Comparison of ENCODE assay signal across 9 mouse cellular contexts in the genomic region with DNA sequence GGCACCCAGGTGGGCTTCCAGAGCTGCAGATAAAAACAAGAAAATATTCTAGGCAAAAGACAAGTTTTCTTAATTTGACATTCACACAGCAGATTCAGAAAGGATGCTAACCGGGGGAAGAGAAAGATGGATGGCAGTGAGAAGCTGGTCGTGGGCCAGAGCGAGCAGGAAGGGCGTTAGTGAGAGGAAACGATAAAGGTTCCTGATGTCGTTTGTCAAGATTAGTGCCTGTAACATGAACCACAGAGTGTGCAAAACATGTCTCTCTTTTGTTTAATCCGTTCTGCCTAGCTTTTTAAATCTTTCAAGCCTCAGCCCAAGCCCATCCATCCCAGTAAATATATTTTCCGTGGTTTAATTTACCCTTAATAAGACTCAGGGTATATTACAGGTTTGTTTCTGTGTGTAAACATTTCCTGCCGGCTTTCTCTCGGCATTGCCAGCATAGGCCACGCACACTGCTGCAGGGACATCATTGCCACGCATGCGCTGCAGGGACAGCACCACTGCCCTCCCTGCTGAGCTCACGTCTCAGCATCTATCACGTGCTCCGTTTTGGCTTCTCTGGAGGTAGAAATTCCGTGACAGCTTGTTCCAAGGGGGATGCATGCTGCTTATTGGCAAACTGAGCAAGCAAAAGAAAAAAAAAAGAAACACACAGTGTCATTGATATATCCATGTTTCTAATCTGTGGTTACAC.
DNase-seq lines count a peak whose midpoint lies in the region; ATAC-seq and TF ChIP-seq lines count a peak whose summit lies in the region.
"Had no signal": no experiment of that assay in that cellular context is flagged by ENCODE, and none has a peak within 500 bp of the region (broad histone marks: within the 10 kb centered on the region; RNA-seq: fewer than 3 reads in every experiment).

No protein-coding gene starts in this region.

- no peaks in the 10 kb centered on the region for H3K27me3 ChIP-seq in forebrain, embryonic 15.5 days
- peaks cover 14% of the 10 kb centered on the region for H3K27me3 ChIP-seq in forebrain, embryonic 10.5 days (ENCODE audit: poor library complexity, severe bottlenecking)
- H3K27me3 ChIP-seq in heart, embryonic 12.5 days (replicated peaks): no peaks in the 10 kb centered on the region
- H3K27me3 ChIP-seq in lung, postnatal 0 days (replicated peaks; ENCODE audit: insufficient read depth, low read length): no peaks in the 10 kb centered on the region
- H3K27me3 ChIP-seq: CH12.LX had no signal

- H3K27ac ChIP-seq in forebrain, embryonic 15.5 days (replicated peaks): peak overlapping the region; percentile 44
- H3K27ac ChIP-seq in forebrain, embryonic 10.5 days: no peak overlapping the region
- peak overlapping the region; percentile 83 for H3K27ac ChIP-seq in heart, embryonic 12.5 days (ENCODE audit: poor library complexity, severe bottlenecking)
- H3K27ac ChIP-seq in lung, postnatal 0 days (ENCODE audit: low read length): no peak overlapping the region

- no peak for DNase-seq in forebrain, embryonic 10.5 days (ENCODE audit: extremely low spot score, low spot score)
- DNase-seq in kidney, postnatal 4 days: peak; percentile 54 to 73
- peak; percentile 54 for DNase-seq in lung, postnatal 0 days (ENCODE audit: low spot score)
- DNase-seq in yolk sac, embryonic 10.5 days (ENCODE audit: low spot score): no peak
- DNase-seq in ovary, postnatal 14 days (ENCODE audit: low spot score): no peak

- H3K4me2 ChIP-seq in forebrain, embryonic 15.5 days (replicated peaks): no peak overlapping the region
- H3K4me2 ChIP-seq in heart, embryonic 12.5 days: peak overlapping the region; percentile 22
- no peak overlapping the region for H3K4me2 ChIP-seq in lung, postnatal 0 days (replicated peaks; ENCODE audit: low read depth, low read length)

- ATAC-seq in forebrain, embryonic 15.5 days (replicated peaks): 0 out of 2 replicates have a peak, but pooled peaks have one; percentile 44
- peak; percentile 28 for ATAC-seq in activated CD4-positive, CD25-positive, alpha-beta regulatory T cell, adult 4 months
- peak; percentile 65; the same call in 1 of the 2 replicates for ATAC-seq in heart, embryonic 12.5 days (ENCODE audit: insufficient number of reproducible peaks, low FRiP score)
- ATAC-seq in lung, postnatal 0 days: peak; percentile 63

- no peak overlapping the region for H3K9ac ChIP-seq in forebrain, embryonic 15.5 days (replicated peaks)
- H3K9ac ChIP-seq in heart, embryonic 12.5 days: no peak overlapping the region; the same call in 1 of the 2 replicates
- H3K9ac ChIP-seq in lung, postnatal 0 days (replicated peaks; ENCODE audit: low read depth): no peak overlapping the region

- H3K36me3 ChIP-seq in forebrain, embryonic 15.5 days: no peaks in the 10 kb centered on the region
- peaks cover 24% of the 10 kb centered on the region for H3K36me3 ChIP-seq in forebrain, embryonic 10.5 days (replicated peaks)
- H3K36me3 ChIP-seq in heart, embryonic 12.5 days: no peaks in the 10 kb centered on the region
- 0 out of 2 replicates have a peak, but pooled peaks cover 3% of the 10 kb centered on the region for H3K36me3 ChIP-seq in lung, postnatal 0 days (ENCODE audit: insufficient read depth, low read length)

- TF ChIP-seq CTCF in lung, postnatal 0 days (IDR thresholded peaks at IDR 0.05): no peak

- peak; percentile 52 for TF ChIP-seq EP300 in lung, postnatal 0 days (IDR thresholded peaks at IDR 0.05)

- H3K4me1 ChIP-seq in forebrain, embryonic 15.5 days: peaks cover 12% of the 10 kb centered on the region
- H3K4me1 ChIP-seq in forebrain, embryonic 10.5 days: peaks cover 44% of the 10 kb centered on the region
- peaks cover 46% of the 10 kb centered on the region for H3K4me1 ChIP-seq in heart, embryonic 12.5 days (replicated peaks)
- no peaks in the 10 kb centered on the region for H3K4me1 ChIP-seq in lung, postnatal 0 days (ENCODE audit: insufficient read depth, low read depth, low read length)

- H3K4me3 ChIP-seq in forebrain, embryonic 15.5 days: no peak overlapping the region
- H3K4me3 ChIP-seq in forebrain, embryonic 10.5 days: no peak overlapping the region
- H3K4me3 ChIP-seq in heart, embryonic 12.5 days: no peak overlapping the region
- no peak overlapping the region for H3K4me3 ChIP-seq in lung, postnatal 0 days (ENCODE audit: low read depth, low read length)

- 48% methylated on average over 17 of the region's 17 CpGs for WGBS in forebrain, embryonic 15.5 days
- 88% methylated on average over 17 of the region's 17 CpGs for WGBS in forebrain, embryonic 10.5 days
- 46% methylated on average over 17 of the region's 17 CpGs for WGBS in heart, embryonic 12.5 days
- 38% methylated on average over 17 of the region's 17 CpGs for WGBS in lung, postnatal 0 days

- no peaks in the 10 kb centered on the region for H3K9me3 ChIP-seq in forebrain, embryonic 15.5 days
- H3K9me3 ChIP-seq in forebrain, embryonic 10.5 days: no peaks in the 10 kb centered on the region
- no peaks in the 10 kb centered on the region for H3K9me3 ChIP-seq in heart, embryonic 12.5 days (replicated peaks)
- no peaks in the 10 kb centered on the region for H3K9me3 ChIP-seq in lung, postnatal 0 days (ENCODE audit: low read length)

Comparison
In these comparisons a context has a peak if more than half of its experiments do, and no peak if none do; other contexts are left out.
1. H3K27ac ChIP-seq: peak in forebrain, embryonic 15.5 days (single experiment) and heart, embryonic 12.5 days (single experiment); none in forebrain, embryonic 10.5 days (single experiment) and lung, postnatal 0 days (single experiment).
2. DNase-seq: peak in kidney, postnatal 4 days (2 of 2) and lung, postnatal 0 days (single experiment); none in forebrain, embryonic 10.5 days (single experiment), yolk sac, embryonic 10.5 days (single experiment) and ovary, postnatal 14 days (single experiment).
3. Peak in every context shown above with its lines, with median percentiles within 50 percentile points of each other: ATAC-seq.